Mouse (Mus musculus) erythroblast, embryonic 14.5 days (primary cell): ENCODE data around the gene Zfp11.

Experiments
- GATA1 ChIP-seq: IDR thresholded peaks from 2 replicates; pipeline ENCODE4 v1.6.1; 2012; ENCODE audit warnings: low read length, inconsistent platforms, mixed read lengths
- TAL1 ChIP-seq: IDR thresholded peaks from 3 replicates; pipeline ENCODE4 v1.6.1; 2012; ENCODE audit warnings: low read length, inconsistent platforms, mixed read lengths

DNA sequence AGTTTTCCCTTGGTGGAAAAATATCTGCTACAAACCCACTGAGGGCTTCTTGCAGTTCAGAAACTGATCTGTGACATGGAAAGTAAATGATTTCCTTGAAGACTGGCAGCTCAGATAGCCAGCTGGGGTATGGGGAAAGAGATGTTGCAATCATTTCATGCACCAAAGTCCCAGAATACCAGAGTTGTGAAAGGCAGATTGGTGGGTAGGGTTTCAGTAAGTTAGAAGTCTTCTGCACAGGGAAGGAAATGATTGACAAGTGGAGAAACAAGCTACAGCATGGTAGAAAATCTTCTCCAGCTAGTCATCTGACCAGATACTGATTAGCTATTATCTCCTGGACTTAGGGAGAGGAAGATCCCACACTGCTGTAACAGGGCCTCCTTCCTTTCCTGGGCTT is 33.5 kb upstream of the Zfp11 start:
- TF ChIP-seq GATA1 = no peak
- TF ChIP-seq TAL1 = no peak
